Mouse (Mus musculus): Measurements from ENCODE around the gene Wdr86. TPM values are rescaled to one million over a fixed set of nuclear protein-coding genes. Genes with fewer than 3 reads are reported as not detected.
"Not testable (repeated sequence)": the region's sequence is repeated elsewhere in the genome, so short reads cannot be mapped to it uniquely, and the experiment has no call there.

Wdr86 gene
- total RNA-seq (2021) = under 1 TPM; 0.39 to 0.52 TPM
- long read RNA-seq, experiment 1, partial matches to known transcripts = 0 of 1 reads
- long read RNA-seq, experiment 1, other reads (novel, unspliced or antisense) = 0 of 1 reads
- long read RNA-seq, experiment 2, partial matches to known transcripts = 0 of 1 reads
- long read RNA-seq, experiment 2, other reads (novel, unspliced or antisense) = 1 of 1 reads

GRCm38 (mm10) chr5:24730488-24730871 is at the start of gene Wdr86:
Gene Wdr86 (minus strand): TSS chr5:24730727.
- no peak for DNase-seq

GRCm38 (mm10) chr5:24779881-24780512 is 49.5 kb upstream of the Wdr86 start:
- peak in 1 of 2 experiments; percentile 62 for DNase-seq

- no peak for DNase-seq
These were observed 48.8 kb upstream of the Wdr86 start for GRCm38 (mm10) chr5:24779321-24779720.

- DNase-seq = no peak
These were observed 48.3 kb upstream of the Wdr86 start for GRCm38 (mm10) chr5:24778843-24779140.

GRCm38 (mm10) chr5:24778082-24778842 is 47.7 kb upstream of the Wdr86 start:
- DNase-seq = no peak

GRCm38 (mm10) chr5:24776681-24777080 is 46.2 kb upstream of the Wdr86 start:
- no peak for DNase-seq

- DNase-seq = not testable (repeated sequence)
These were observed 44.0 kb upstream of the Wdr86 start for GRCm38 (mm10) chr5:24774549-24774948.

- DNase-seq = no peak
These were observed 27.3 kb upstream of the Wdr86 start, which contains the start of gene Crygn for GRCm38 (mm10) chr5:24757816-24758215. Gene Crygn (minus strand): TSS chr5:24758008.

GRCm38 (mm10) chr5:24756931-24757330 is 26.4 kb upstream of the Wdr86 start:
- no peak for DNase-seq

- DNase-seq = no peak
These were observed 21.6 kb upstream of the Wdr86 start for GRCm38 (mm10) chr5:24752175-24752498.

- peak; percentile 70 for DNase-seq
These were observed 21.0 kb upstream of the Wdr86 start for GRCm38 (mm10) chr5:24751305-24752174.

GRCm38 (mm10) chr5:24750321-24751304 is 20.1 kb upstream of the Wdr86 start:
- peak; percentile 92 to 93 for DNase-seq

- DNase-seq = peak in 1 of 2 experiments; percentile 18
These were observed 19.2 kb upstream of the Wdr86 start for GRCm38 (mm10) chr5:24749731-24750130.

GRCm38 (mm10) chr5:24747533-24747932 is 17.0 kb upstream of the Wdr86 start:
- DNase-seq = no peak

GRCm38 (mm10) chr5:24743956-24744355 is 13.4 kb upstream of the Wdr86 start:
- no peak for DNase-seq

GRCm38 (mm10) chr5:24741172-24741885 is 10.8 kb upstream of the Wdr86 start:
- no peak for DNase-seq

GRCm38 (mm10) chr5:24739141-24739753 is 8.7 kb upstream of the Wdr86 start:
- peak; percentile 87 to 92 for DNase-seq

- DNase-seq = no peak
These were observed 8.0 kb upstream of the Wdr86 start for GRCm38 (mm10) chr5:24738517-24738916.

GRCm38 (mm10) chr5:24737595-24737994 is 7.1 kb upstream of the Wdr86 start:
- DNase-seq = no peak

- DNase-seq = no peak
These were observed 3.4 kb upstream of the Wdr86 start for GRCm38 (mm10) chr5:24733771-24734426.

Data from heart, adult 18-20 months (tissue).